Comparison of ENCODE assay signal across 8 mouse cellular contexts in genomic region chr11:101259948-101260825, GRCm38 (mm10). TPM values are rescaled to one million over a fixed set of nuclear protein-coding genes. Genes with fewer than 3 reads are reported as not detected.
DNase-seq lines count a peak whose midpoint lies in the region; ATAC-seq and TF ChIP-seq lines count a peak whose summit lies in the region.
"Had no signal": no experiment of that assay in that cellular context is flagged by ENCODE, and none has a peak within 500 bp of the region (broad histone marks: within the 10 kb centered on the region; RNA-seq: fewer than 3 reads in every experiment).

TSS of gene Wnk4 (plus strand) at chr11:101260567.

- peaks cover 37% of the 10 kb centered on the region for H3K4me1 ChIP-seq in embryonic facial prominence, embryonic 14.5 days (ENCODE audit: control insufficient read depth, insufficient read depth, low read length)
- H3K4me1 ChIP-seq in heart, postnatal 0 days (ENCODE audit: control insufficient read depth, insufficient read depth) = peaks cover 43% of the 10 kb centered on the region
- H3K4me1 ChIP-seq in midbrain, embryonic 11.5 days (ENCODE audit: control insufficient read depth, insufficient read depth, low read length) = peaks cover 46% of the 10 kb centered on the region

- H3K4me3 ChIP-seq in embryonic facial prominence, embryonic 14.5 days (ENCODE audit: low read depth, low read length) = peak within 1 kb of the TSS; percentile 61
- H3K4me3 ChIP-seq in heart, postnatal 0 days (ENCODE audit: low read depth, low read length) = peak within 1 kb of the TSS; percentile 58
- peak within 1 kb of the TSS; percentile 46 for H3K4me3 ChIP-seq in midbrain, embryonic 11.5 days (ENCODE audit: low read depth, low read length)

- ATAC-seq in embryonic facial prominence, embryonic 14.5 days (ENCODE audit: low read depth) = peak; percentile 89
- peak; percentile 42 for ATAC-seq in heart, postnatal 0 days (ENCODE audit: insufficient read depth, low read depth)
- peak; percentile 81 for ATAC-seq in midbrain, embryonic 11.5 days (ENCODE audit: low FRiP score)

- TF ChIP-seq EP300 in heart, postnatal 0 days (IDR thresholded peaks at IDR 0.05; ENCODE audit: low read depth) = no peak

- no peak for TF ChIP-seq CTCF in heart, postnatal 0 days (IDR thresholded peaks at IDR 0.05; ENCODE audit: low read depth)

- 0 out of 2 replicates have a peak, but pooled peaks cover 14% of the 10 kb centered on the region for H3K36me3 ChIP-seq in embryonic facial prominence, embryonic 14.5 days (ENCODE audit: control insufficient read depth, insufficient read depth, low read length)
- peaks cover 22% of the 10 kb centered on the region; the same call in 1 of the 2 replicates for H3K36me3 ChIP-seq in heart, postnatal 0 days (replicated peaks; ENCODE audit: control insufficient read depth, insufficient read depth, low read length)
- H3K36me3 ChIP-seq in midbrain, embryonic 11.5 days (ENCODE audit: control insufficient read depth, insufficient read depth, low read length) = no peaks in the 10 kb centered on the region
- H3K36me3 ChIP-seq in splenic B cell, adult 2 months (ENCODE audit: control insufficient read depth, insufficient read depth, low read length, poor library complexity, severe bottlenecking) = peaks cover 7% of the 10 kb centered on the region

- H3K27me3 ChIP-seq in embryonic facial prominence, embryonic 14.5 days (replicated peaks; ENCODE audit: control insufficient read depth, insufficient read depth, low read length) = peaks cover 38% of the 10 kb centered on the region
- peaks cover 30% of the 10 kb centered on the region for H3K27me3 ChIP-seq in heart, postnatal 0 days (ENCODE audit: control insufficient read depth, insufficient read depth, low read length)
- H3K27me3 ChIP-seq in midbrain, embryonic 11.5 days (ENCODE audit: control insufficient read depth, insufficient read depth, low read length) = peaks cover 41% of the 10 kb centered on the region
- H3K27me3 ChIP-seq in splenic B cell, adult 2 months (ENCODE audit: control insufficient read depth, insufficient read depth, low read length, poor library complexity, severe bottlenecking) = peaks cover 1% of the 10 kb centered on the region; the same call in 1 of the 2 replicates

- H3K9me3 ChIP-seq in embryonic facial prominence, embryonic 14.5 days (ENCODE audit: control insufficient read depth, low read length) = no peaks in the 10 kb centered on the region
- H3K9me3 ChIP-seq in heart, postnatal 0 days (replicated peaks; ENCODE audit: control insufficient read depth, low read length) = no peaks in the 10 kb centered on the region
- no peaks in the 10 kb centered on the region for H3K9me3 ChIP-seq in midbrain, embryonic 11.5 days (ENCODE audit: control insufficient read depth, low read length)

- peak; percentile 41 for DNase-seq in CD4-positive helper T cell, adult 2 months (ENCODE audit: low read depth, low spot score)
- peak; percentile 66 for DNase-seq in MN1 (ENCODE audit: low spot score)
- DNase-seq in embryonic facial prominence, embryonic 14.5 days (ENCODE audit: low spot score) = peak; percentile 89
- peak; percentile 53 for DNase-seq in heart, postnatal 0 days (ENCODE audit: low spot score)
- DNase-seq in kidney, postnatal 36 days = peak; percentile 94 to 95
- peak; percentile 95 for DNase-seq in midbrain, embryonic 11.5 days (ENCODE audit: low spot score, missing footprints)
- DNase-seq in splenic B cell, adult 2 months (ENCODE audit: low read depth, low spot score) = peak; percentile 19

- peak within 1 kb of the TSS; percentile 70 for H3K27ac ChIP-seq in embryonic facial prominence, embryonic 14.5 days (replicated peaks; ENCODE audit: low read depth, low read length)
- peak within 1 kb of the TSS; percentile 82 for H3K27ac ChIP-seq in heart, postnatal 0 days (ENCODE audit: low read depth)
- H3K27ac ChIP-seq in midbrain, embryonic 11.5 days (ENCODE audit: low read depth, low read length) = peak within 1 kb of the TSS; percentile 51
- H3K27ac ChIP-seq: macrophage had no signal

- under 1% methylated on average over 20 of the region's 43 CpGs for WGBS in embryonic facial prominence, embryonic 14.5 days
- 2% methylated on average over 41 of the region's 43 CpGs for WGBS in heart, postnatal 0 days
- WGBS in midbrain, embryonic 11.5 days = 1% methylated on average over 42 of the region's 43 CpGs

- peak within 1 kb of the TSS; percentile 70 for H3K9ac ChIP-seq in embryonic facial prominence, embryonic 14.5 days (ENCODE audit: low read depth, low read length)
- H3K9ac ChIP-seq in heart, postnatal 0 days (replicated peaks; ENCODE audit: low read depth, low read length) = peak within 1 kb of the TSS; percentile 65
- peak within 1 kb of the TSS; percentile 54 for H3K9ac ChIP-seq in midbrain, embryonic 11.5 days (ENCODE audit: low read length)

- H3K4me2 ChIP-seq in embryonic facial prominence, embryonic 14.5 days (ENCODE audit: low read depth, low read length) = peak within 1 kb of the TSS; percentile 95
- H3K4me2 ChIP-seq in heart, postnatal 0 days (ENCODE audit: low read depth, low read length) = peak within 1 kb of the TSS; percentile 90
- H3K4me2 ChIP-seq in midbrain, embryonic 11.5 days = peak within 1 kb of the TSS; percentile 98

RNA-seq across cellular contexts. Expression of gene Wnk4, which starts in this region (rescaled TPM):
- polyA plus RNA-seq in embryonic facial prominence, embryonic 14.5 days (2014; fragmentation: Nextera tagmentation; extraction: Ambion mirVana) = 10.7 and 11.9 TPM in 2 replicates
- total RNA-seq in heart, postnatal 0 days (2014; rRNA removed; ENCODE audit: low replicate concordance) = 2.0 and 3.2 TPM in 2 replicates
- 3.8 and 4.0 TPM in 2 replicates for polyA plus RNA-seq in heart, postnatal 0 days (2015; fragmentation: Nextera tagmentation; extraction: Ambion mirVana)
- 4.8 and 5.2 TPM in 2 replicates for polyA plus RNA-seq in midbrain, embryonic 11.5 days (2014; fragmentation: Nextera tagmentation; extraction: Ambion mirVana)
- polyA plus RNA-seq: macrophage had no signal

Comparison
In these comparisons a context has a peak if more than half of its experiments do, and no peak if none do; other contexts are left out.
1. Peak in every context shown above with its lines: DNase-seq, ATAC-seq, H3K4me3 ChIP-seq and H3K27ac ChIP-seq.
2. DNase-seq: peak in every context shown above with its lines; median percentile 95 in midbrain, embryonic 11.5 days; 94 in kidney, postnatal 36 days; 89 in embryonic facial prominence, embryonic 14.5 days; 66 in MN1; 53 in heart, postnatal 0 days; 41 in CD4-positive helper T cell, adult 2 months; 19 in splenic B cell, adult 2 months.